Mouse (Mus musculus) embryo, embryonic 10.5 days (tissue): ENCODE results near the gene Efcab7.

ENCODE experiments used
- DNase-seq: peaks from one replicate; pipeline ENCODE4 v3.0.0-alpha.2; 2015; ENCODE audit warnings: low spot score

The Efcab7 gene

GRCm38 (mm10) chr4:99944606-99945005 lies 115.6 kb downstream of the Efcab7 start:
- no peak for DNase-seq

GRCm38 (mm10) chr4:99945011-99945410 lies 116.0 kb downstream of the Efcab7 start:
- DNase-seq: no peak

- DNase-seq: no peak
These were observed 117.5 kb downstream of the Efcab7 start for GRCm38 (mm10) chr4:99946516-99946915.

GRCm38 (mm10) chr4:99947192-99947591 lies 118.2 kb downstream of the Efcab7 start:
- peak; percentile 64 for DNase-seq

GRCm38 (mm10) chr4:99947896-99948295 lies 118.9 kb downstream of the Efcab7 start:
- DNase-seq: no peak

GRCm38 (mm10) chr4:99953904-99954303 lies 124.9 kb downstream of the Efcab7 start:
- DNase-seq: no peak

- DNase-seq: no peak
These were observed 126.4 kb downstream of the Efcab7 start for GRCm38 (mm10) chr4:99955396-99955795.

- DNase-seq: no peak
These were observed 128.2 kb downstream of the Efcab7 start for GRCm38 (mm10) chr4:99957186-99957585.

- no peak for DNase-seq
These were observed 129.3 kb downstream of the Efcab7 start for GRCm38 (mm10) chr4:99958084-99958815.

- DNase-seq: no peak
These were observed 130.3 kb downstream of the Efcab7 start for GRCm38 (mm10) chr4:99959308-99959707.
